In genomic region chrX:140738986-140739385, GRCm38 (mm10) we compare ENCODE assay signal across 20 mouse cellular contexts.
DNase-seq lines count a peak whose midpoint lies in the region; ATAC-seq and TF ChIP-seq lines count a peak whose summit lies in the region.
"Had no signal": no experiment of that assay in that cellular context is flagged by ENCODE, and none has a peak within 500 bp of the region (broad histone marks: within the 10 kb centered on the region; RNA-seq: fewer than 3 reads in every experiment).

No protein-coding gene starts in this region.

- no peaks in the 10 kb centered on the region for H3K9me3 ChIP-seq in kidney, embryonic 15.5 days (replicated peaks)
- H3K9me3 ChIP-seq: embryonic facial prominence, embryonic 10.5 days; embryonic facial prominence, embryonic 12.5 days; forebrain, embryonic 13.5 days; forebrain, embryonic 15.5 days; G1E had no signal

- no peak overlapping the region for H3K4me3 ChIP-seq in kidney, adult 2 months (ENCODE audit: insufficient read depth, low read depth, low read length)
- H3K4me3 ChIP-seq in kidney, embryonic 15.5 days (replicated peaks): no peak overlapping the region
- H3K4me3 ChIP-seq in liver, adult 2 months (ENCODE audit: insufficient read depth, low read depth, low read length): no peak overlapping the region
- H3K4me3 ChIP-seq: embryonic facial prominence, embryonic 10.5 days; embryonic facial prominence, embryonic 12.5 days; forebrain, embryonic 13.5 days; forebrain, embryonic 15.5 days had no signal

- no peak for TF ChIP-seq POLR2A in kidney, adult 2 months (IDR thresholded peaks at IDR 0.05; ENCODE audit: low read depth, low read length)
- TF ChIP-seq POLR2A in liver, adult 2 months (IDR thresholded peaks at IDR 0.05; ENCODE audit: extremely low read depth, insufficient read depth, low read length): no peak

- DNase-seq in kidney, adult 2 months: peak; percentile 53
- DNase-seq in kidney, postnatal 14 days: no peak
- no peak for DNase-seq in kidney, postnatal 25 days
- DNase-seq in liver, adult 2 months (ENCODE audit: extremely low read depth, low read depth, low spot score): peak; percentile 74
- DNase-seq in liver: no peak
- DNase-seq: adrenal gland, adult 8-10 months; adrenal gland, postnatal 14 days; adrenal gland, postnatal 36 days; B cell, adult 2 months; cerebellum, postnatal 10 days had no signal

- no peaks in the 10 kb centered on the region for H3K36me3 ChIP-seq in kidney, adult 2 months (ENCODE audit: control insufficient read depth, insufficient read depth, low read length)
- H3K36me3 ChIP-seq in kidney, embryonic 15.5 days: no peaks in the 10 kb centered on the region
- H3K36me3 ChIP-seq in liver, adult 2 months (ENCODE audit: control insufficient read depth, insufficient read depth, low read length): no peaks in the 10 kb centered on the region
- H3K36me3 ChIP-seq: embryonic facial prominence, embryonic 10.5 days; embryonic facial prominence, embryonic 12.5 days; forebrain, embryonic 15.5 days; G1E had no signal

- H3K4me1 ChIP-seq in kidney, adult 2 months (ENCODE audit: control insufficient read depth, insufficient read depth, low read length): peaks cover 5% of the 10 kb centered on the region; the same call in 1 of the 2 replicates
- H3K4me1 ChIP-seq in kidney, embryonic 15.5 days: no peaks in the 10 kb centered on the region
- H3K4me1 ChIP-seq in liver, adult 2 months (ENCODE audit: control insufficient read depth, insufficient read depth, low read length): peaks cover 4% of the 10 kb centered on the region; the same call in 1 of the 2 replicates
- H3K4me1 ChIP-seq: embryonic facial prominence, embryonic 10.5 days; embryonic facial prominence, embryonic 12.5 days; forebrain, embryonic 13.5 days; forebrain, embryonic 15.5 days had no signal

- ATAC-seq in kidney, embryonic 15.5 days (replicated peaks; ENCODE audit: low FRiP score): no peak
- ATAC-seq: activated CD4-positive, CD25-positive, alpha-beta regulatory T cell, adult 4 months; CD4-positive, CD25-positive, alpha-beta regulatory T cell, adult 4 months; forebrain, embryonic 13.5 days; forebrain, embryonic 15.5 days; Patski had no signal

- peak overlapping the region; percentile 89 for H3K27ac ChIP-seq in kidney, adult 2 months (ENCODE audit: insufficient read depth, low read depth, low read length)
- peak overlapping the region; percentile 58; the same call in 1 of the 2 replicates for H3K27ac ChIP-seq in kidney, embryonic 15.5 days
- H3K27ac ChIP-seq in liver, adult 2 months (replicated peaks; ENCODE audit: insufficient read depth, low read depth, low read length): no peak overlapping the region
- H3K27ac ChIP-seq: embryonic facial prominence, embryonic 10.5 days; embryonic facial prominence, embryonic 12.5 days; forebrain, embryonic 13.5 days; forebrain, embryonic 15.5 days had no signal

- no peak overlapping the region for H3K4me2 ChIP-seq in kidney, embryonic 15.5 days
- H3K4me2 ChIP-seq: embryonic facial prominence, embryonic 12.5 days; forebrain, embryonic 13.5 days; forebrain, embryonic 15.5 days had no signal

- no peaks in the 10 kb centered on the region for H3K27me3 ChIP-seq in kidney, adult 2 months (replicated peaks; ENCODE audit: control insufficient read depth, insufficient read depth, low read length)
- peaks cover 19% of the 10 kb centered on the region for H3K27me3 ChIP-seq in kidney, embryonic 15.5 days
- H3K27me3 ChIP-seq in liver, adult 2 months (ENCODE audit: control insufficient read depth, insufficient read depth, low read length): no peaks in the 10 kb centered on the region
- H3K27me3 ChIP-seq: CH12.LX; forebrain, embryonic 15.5 days had no signal

- no peaks in the 10 kb centered on the region for H3K79me2 ChIP-seq in liver, adult 2 months (ENCODE audit: control insufficient read depth, insufficient read depth, low read length)

- no peak for TF ChIP-seq CTCF in kidney, adult 2 months (conservative IDR thresholded peaks at IDR 0.05; ENCODE audit: insufficient read depth, insufficient read length, low read depth, low read length)
- no peak for TF ChIP-seq CTCF in liver, adult 2 months (IDR thresholded peaks at IDR 0.05; ENCODE audit: low read depth, low read length)

- no peak overlapping the region for H3K9ac ChIP-seq in kidney, embryonic 15.5 days
- H3K9ac ChIP-seq in liver, adult 2 months (ENCODE audit: low read depth, low read length): no peak overlapping the region
- H3K9ac ChIP-seq: embryonic facial prominence, embryonic 12.5 days; forebrain, embryonic 13.5 days; forebrain, embryonic 15.5 days had no signal

Comparison
In these comparisons a context has a peak if more than half of its experiments do, and no peak if none do; other contexts are left out.
1. DNase-seq: peak in kidney, adult 2 months (single experiment) and liver, adult 2 months (single experiment); none in kidney, postnatal 14 days (single experiment), kidney, postnatal 25 days (0 of 2) and liver (single experiment).